Mouse (Mus musculus) forebrain, embryonic 16.5 days (tissue): Measurements from ENCODE around the gene Plxnb2. TPM values are rescaled to one million over a fixed set of nuclear protein-coding genes. Genes with fewer than 3 reads are reported as not detected.

Source experiments
- microRNA-seq: library from miRNA; unstranded; fragments of <30 nt; microRNA quantifications from one replicate; pipeline ENCODE4, GENCODE M21; 2017
- polyA plus RNA-seq: library from polyadenylated mRNA; unstranded; fragments of >200 nt; fragmentation: Nextera tagmentation; extraction: Ambion mirVana; gene quantifications from 2 replicates; pipeline ENCODE4 v1.2.1, GENCODE M21; 2015

Gene Plxnb2
- polyA plus RNA-seq, 1 experiment from 2014 or later, result 112 TPM

Small RNA genes within 50 kb of the gene (microRNA-seq; reads per million reads assigned to microRNA genes)
- gene Mir6958 (5.8 reads per million, percentile 24 among the genes with 10 or more reads in this experiment), gene Mir7118 (not detected)

Other genes starting within 250 kb of the Plxnb2 start
- gene Ttll8, start 226.4 kb downstream of the Plxnb2 start, polyA plus RNA-seq, result 0.07 and 0.08 TPM in 2 replicates
- 33.5 and 36.4 TPM in 2 replicates for gene Mlc1, start 201.8 kb downstream of the Plxnb2 start, polyA plus RNA-seq
- not detected in 2 replicates for gene Mov10l1, start 197.9 kb downstream of the Plxnb2 start, polyA plus RNA-seq
- 2.6 and 4.9 TPM in 2 replicates for gene Panx2, start 121.1 kb downstream of the Plxnb2 start, polyA plus RNA-seq
- 36.2 and 39.8 TPM in 2 replicates for gene Trabd, start 105.7 kb downstream of the Plxnb2 start, polyA plus RNA-seq
- 22.2 and 24.2 TPM in 2 replicates for gene Selenoo, start 91.7 kb downstream of the Plxnb2 start, polyA plus RNA-seq
- gene Tubgcp6, start 57.7 kb downstream of the Plxnb2 start, polyA plus RNA-seq, result 16.8 and 22.1 TPM in 2 replicates
- 39.5 and 46.0 TPM in 2 replicates for gene Hdac10, start 52.1 kb downstream of the Plxnb2 start, polyA plus RNA-seq
- 4.1 and 5.7 TPM in 2 replicates for gene Mapk12, start 40.1 kb downstream of the Plxnb2 start, polyA plus RNA-seq
- 39.1 and 46.8 TPM in 2 replicates for gene Mapk11, start 31.2 kb downstream of the Plxnb2 start, polyA plus RNA-seq
- 60.7 and 83.2 TPM in 2 replicates for gene Dennd6b, start 15.7 kb upstream of the Plxnb2 start, polyA plus RNA-seq
- gene Ppp6r2, start 30.8 kb upstream of the Plxnb2 start, polyA plus RNA-seq, result 77.8 and 90.8 TPM in 2 replicates
- 81.8 and 97.2 TPM in 2 replicates for gene Sbf1, start 134.5 kb upstream of the Plxnb2 start, polyA plus RNA-seq
- gene Adm2, start 141.9 kb upstream of the Plxnb2 start, polyA plus RNA-seq, result not detected in 2 replicates
- not detected in 2 replicates for gene Miox, start 153.6 kb upstream of the Plxnb2 start, polyA plus RNA-seq
- 29.5 and 32.3 TPM in 2 replicates for gene Lmf2, start 174.9 kb upstream of the Plxnb2 start, polyA plus RNA-seq
- 138 and 140 TPM in 2 replicates for gene Ncaph2, start 174.9 kb upstream of the Plxnb2 start, polyA plus RNA-seq
- 10.1 and 14.1 TPM in 2 replicates for gene Sco2, start 193.1 kb upstream of the Plxnb2 start, polyA plus RNA-seq
- gene Tymp, start 196.3 kb upstream of the Plxnb2 start, polyA plus RNA-seq, result 1.7 and 2.6 TPM in 2 replicates
- gene Odf3b, start 198.5 kb upstream of the Plxnb2 start, polyA plus RNA-seq, result 1.9 and 3.3 TPM in 2 replicates
- not detected in 2 replicates for gene Klhdc7b, start 204.1 kb upstream of the Plxnb2 start, polyA plus RNA-seq
- not detected in 2 replicates for gene Syce3, start 229.7 kb upstream of the Plxnb2 start, polyA plus RNA-seq
- 1.2 and 1.8 TPM in 2 replicates for gene Cpt1b, start 245.1 kb upstream of the Plxnb2 start, polyA plus RNA-seq
- gene C730034F03Rik, start 248.8 kb upstream of the Plxnb2 start, polyA plus RNA-seq, result 5.2 and 7.0 TPM in 2 replicates
- gene Gm44502, start 248.9 kb upstream of the Plxnb2 start, polyA plus RNA-seq, result not detected in 2 replicates
- gene Chkb, start 249.1 kb upstream of the Plxnb2 start, polyA plus RNA-seq, result 77.7 and 79.3 TPM in 2 replicates